Mouse (Mus musculus) limb, embryonic 14.5 days (tissue): Measurements from ENCODE around the gene Myf6. TPM values are rescaled to one million over a fixed set of nuclear protein-coding genes. Genes with fewer than 3 reads are reported as not detected.

Experiments used
- ATAC-seq: fragments of 200-750 bp; cut with Nextera tagmentation; 2 replicates; pipeline ENCODE4 v1.8.0; 2017; ENCODE audit warnings: low read depth, moderate number of reproducible peaks, moderate TSS enrichment; ENCODE audit not compliant: low FRiP score
- DNase-seq: peaks from one replicate; pipeline ENCODE4 v3.0.0-alpha.2; 2015; ENCODE audit warnings: low spot score
- H3K27ac ChIP-seq: fragments of 300-500 bp; sonication (generic); replicated peaks from 2 replicates; pipeline ENCODE4 v1.5.1; 2014; ENCODE audit warnings: low read depth, mild to moderate bottlenecking, low read length, moderate library complexity, mixed read lengths
- H3K27me3 ChIP-seq: fragments of 300-500 bp; sonication (generic); 2 replicates; pipeline ENCODE4 v1.6.1; 2014; ENCODE audit warnings: low read length, mixed read lengths; ENCODE audit not compliant: control insufficient read depth, insufficient read depth
- H3K36me3 ChIP-seq: fragments of 300-500 bp; sonication (generic); 2 replicates; pipeline ENCODE4 v1.6.1; 2014; ENCODE audit warnings: mild to moderate bottlenecking, low read length, moderate library complexity, mixed read lengths; ENCODE audit not compliant: control insufficient read depth, insufficient read depth
- H3K4me1 ChIP-seq: fragments of 300-500 bp; sonication (generic); 2 replicates; pipeline ENCODE4 v1.6.1; 2014; ENCODE audit warnings: antibody characterized with exemption, low read length, mixed read lengths; ENCODE audit not compliant: control insufficient read depth, insufficient read depth
- H3K4me2 ChIP-seq: fragments of 300-500 bp; sonication (generic); replicated peaks from 2 replicates; pipeline ENCODE4 v1.6.1; 2014; ENCODE audit warnings: low read depth, mild to moderate bottlenecking, low read length, moderate library complexity; ENCODE audit not compliant: severe bottlenecking
- H3K4me3 ChIP-seq: fragments of 300-500 bp; sonication (generic); replicated peaks from 2 replicates; pipeline ENCODE4 v1.5.1; 2014; ENCODE audit warnings: low read length
- H3K9ac ChIP-seq: fragments of 300-500 bp; sonication (generic); 2 replicates; pipeline ENCODE4 v1.6.1; 2014; ENCODE audit warnings: mild to moderate bottlenecking, low read depth, low read length, moderate library complexity; ENCODE audit not compliant: severe bottlenecking
- H3K9me3 ChIP-seq: fragments of 300-500 bp; sonication (generic); 2 replicates; pipeline ENCODE4 v1.6.1; 2016; ENCODE audit warnings: low read length; ENCODE audit not compliant: control insufficient read depth
- POLR2A ChIP-seq: fragments of 200-500 bp; IDR thresholded peaks from 2 replicates; pipeline ENCODE4 v1.8.0; 2012; ENCODE audit warnings: inconsistent platforms, mild to moderate bottlenecking, moderate library complexity, borderline replicate concordance; ENCODE audit not compliant: insufficient read depth, insufficient read length; ENCODE audit errors: extremely low read depth
- WGBS: fragments of 180-500 bp; shearing (Covaris S2); extraction: QIAGEN DNeasy Blood & Tissue Kit; methylation state at CpG from one replicate; pipeline ENCODE4 v1.1.7; 2014; 5-methylcytosine and 5-hydroxymethylcytosine counted together
- polyA plus RNA-seq, 2 experiments: library from polyadenylated mRNA; depleted of rRNA in 1 of 2; stranded (reverse) in 1 of 2; unstranded in 1 of 2; fragments of >200 nt; fragmentation: Nextera tagmentation in 1 of 2; extraction: Ambion mirVana in 1 of 2; gene quantifications; 2 replicates each; pipeline versions ENCODE4 v1.2.1 to v1.2.3; 2012 to 2014

Myf6 gene
- polyA plus RNA-seq, 2 experiments: 4.1 to 6.7 TPM

DNA sequence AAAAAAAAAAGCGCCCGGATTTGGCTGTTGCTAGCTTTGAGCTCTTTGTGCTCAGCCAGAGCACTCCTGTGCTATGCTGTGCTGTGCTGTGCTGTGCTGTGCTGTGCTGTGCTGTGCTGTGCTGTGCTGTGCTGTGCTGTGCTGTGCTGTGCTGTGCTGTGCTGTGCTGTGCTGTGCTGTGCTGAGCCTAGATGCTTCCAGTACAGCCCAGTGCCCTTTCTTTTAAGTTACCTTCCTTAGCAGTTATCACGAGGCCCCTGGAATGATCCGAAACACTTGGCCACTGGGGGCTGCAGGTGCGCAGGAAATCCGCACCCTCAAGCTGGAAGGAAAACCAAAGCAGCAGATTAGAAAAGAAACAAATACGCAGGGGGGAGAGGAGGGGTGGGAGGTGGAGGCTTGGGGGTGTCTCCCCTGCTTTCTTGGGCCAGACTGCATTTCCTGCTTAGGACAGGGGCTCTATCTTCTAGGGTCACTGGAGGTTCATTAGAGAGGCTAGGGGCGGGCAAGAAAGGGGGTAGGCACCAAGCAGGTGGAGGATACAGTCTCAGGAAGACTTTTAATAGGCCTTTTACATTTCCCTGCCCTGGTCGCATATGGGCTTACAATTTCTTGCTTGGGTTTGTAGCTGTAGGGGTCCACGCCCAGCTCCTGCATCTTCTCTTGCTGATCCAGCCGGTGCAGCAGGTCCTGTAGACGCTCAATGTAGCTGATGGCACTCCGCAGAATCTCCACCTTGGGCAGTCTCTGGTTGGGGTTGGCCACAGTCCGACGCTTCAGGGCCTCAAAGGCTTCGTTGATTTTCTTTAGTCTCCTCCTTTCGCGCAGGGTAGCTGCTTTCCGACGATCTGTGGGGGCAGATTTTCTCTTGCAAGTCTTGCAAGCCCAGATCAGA, 710 bp downstream of the Myf6 start:
- no peaks in the 10 kb centered on the region for H3K36me3 ChIP-seq
- H3K9ac ChIP-seq: peak overlapping the region; percentile 40; the same call in 1 of the 2 replicates
- no peaks in the 10 kb centered on the region for H3K9me3 ChIP-seq
- no peak overlapping the region for H3K27ac ChIP-seq
- 35% methylated on average over 20 of the region's 20 CpGs for WGBS
- no peak for TF ChIP-seq POLR2A
- H3K4me3 ChIP-seq: peak overlapping the region; percentile 31
- H3K4me2 ChIP-seq: peak overlapping the region; percentile 47
- ATAC-seq (peak; percentile 39; the same call in 1 of the 2 replicates), DNase-seq (no peak)
- H3K27me3 ChIP-seq: no peaks in the 10 kb centered on the region
- H3K4me1 ChIP-seq: peaks cover 7% of the 10 kb centered on the region; the same call in 1 of the 2 replicates

DNA sequence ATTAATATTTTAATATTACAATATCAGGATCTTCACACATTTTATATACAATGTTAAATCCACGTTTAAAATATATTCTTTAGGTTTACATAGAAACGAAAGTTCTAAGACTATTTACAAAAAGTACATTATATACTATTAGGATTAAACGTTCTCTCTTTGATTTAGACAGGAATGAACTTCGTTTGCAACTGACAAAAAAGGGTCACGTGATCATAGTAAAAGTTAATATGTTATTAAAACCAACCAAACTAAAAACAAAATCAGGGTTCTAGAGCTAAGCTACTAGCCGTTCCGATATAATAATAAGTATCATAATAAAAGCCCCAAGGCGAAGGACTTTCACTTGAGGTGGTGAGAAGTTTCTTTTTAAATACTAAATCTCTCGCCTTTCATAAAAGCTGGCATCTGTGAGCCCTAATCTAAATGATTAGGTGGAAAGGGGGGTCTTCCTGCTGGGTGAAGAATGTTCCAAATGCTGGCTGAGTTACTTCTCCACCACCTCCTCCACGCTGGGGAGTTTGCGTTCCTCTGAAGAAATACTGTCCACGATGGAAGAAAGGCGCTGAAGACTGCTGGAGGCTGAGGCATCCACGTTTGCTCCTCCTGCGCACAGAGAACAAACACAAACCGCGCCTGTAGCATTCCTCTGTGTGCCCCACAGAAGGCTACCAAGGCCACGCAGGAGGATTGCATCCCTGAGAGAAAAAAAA, 1.5 kb downstream of the Myf6 start:
- DNase-seq: no peak
- Histone ChIP-seq H3K9ac (peak overlapping the region; percentile 40; the same call in 1 of the 2 replicates), H3K4me3 (peak overlapping the region; percentile 31), H3K4me2 (peak overlapping the region; percentile 47), H3K27ac (no peak overlapping the region), H3K36me3 (no peaks in the 10 kb centered on the region), H3K27me3 (no peaks in the 10 kb centered on the region), H3K9me3 (no peaks in the 10 kb centered on the region), H3K4me1 (peaks cover 7% of the 10 kb centered on the region; the same call in 1 of the 2 replicates)
- no peak for ATAC-seq
- 27% methylated on average over 18 of the region's 18 CpGs for WGBS
- no peak for TF ChIP-seq POLR2A

DNA sequence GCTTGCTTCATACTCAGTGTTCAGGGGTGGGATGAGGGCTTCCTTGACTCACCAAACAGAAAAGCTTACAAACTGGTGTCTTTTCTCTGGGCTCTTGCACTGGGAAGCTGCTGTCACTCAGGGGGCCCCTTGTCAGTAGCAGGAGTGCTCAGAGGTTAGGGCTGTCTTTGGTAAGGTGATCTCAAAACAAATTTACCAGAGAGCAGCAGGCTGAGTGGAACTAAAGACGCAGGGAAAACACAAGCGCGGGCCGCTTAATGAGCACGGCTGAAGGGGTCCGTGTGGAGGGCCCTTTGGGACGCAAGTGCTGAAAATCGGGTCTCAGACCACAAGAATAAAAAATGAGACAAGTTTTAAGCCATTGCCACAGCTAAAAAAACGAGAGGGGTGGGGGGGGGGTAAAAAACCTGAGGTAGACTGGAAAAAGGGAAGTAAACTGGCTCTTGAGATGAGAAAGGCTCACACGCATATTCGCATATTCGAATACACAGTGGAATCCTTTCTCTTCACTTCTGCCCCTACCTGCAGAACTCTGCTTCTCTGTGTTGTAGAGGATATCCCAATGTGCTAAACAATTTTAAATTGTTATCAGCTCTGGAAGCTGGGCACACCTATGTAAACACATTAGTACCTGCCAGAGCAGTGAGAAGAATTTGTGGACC, 5.8 kb downstream of the Myf6 start:
- Histone ChIP-seq H3K9me3 (no peaks in the 10 kb centered on the region), H3K4me2 (peak overlapping the region; percentile 21; the same call in 1 of the 2 replicates), H3K36me3 (no peaks in the 10 kb centered on the region), H3K4me1 (peaks cover 5% of the 10 kb centered on the region; the same call in 1 of the 2 replicates), H3K27me3 (no peaks in the 10 kb centered on the region; the same call in 1 of the 2 replicates), H3K27ac (no peak overlapping the region), H3K4me3 (no peak overlapping the region), H3K9ac (no peak overlapping the region)
- ATAC-seq: no peak
- WGBS: 23% methylated on average over 12 of the region's 12 CpGs
- no peak for TF ChIP-seq POLR2A
- no peak for DNase-seq

DNA sequence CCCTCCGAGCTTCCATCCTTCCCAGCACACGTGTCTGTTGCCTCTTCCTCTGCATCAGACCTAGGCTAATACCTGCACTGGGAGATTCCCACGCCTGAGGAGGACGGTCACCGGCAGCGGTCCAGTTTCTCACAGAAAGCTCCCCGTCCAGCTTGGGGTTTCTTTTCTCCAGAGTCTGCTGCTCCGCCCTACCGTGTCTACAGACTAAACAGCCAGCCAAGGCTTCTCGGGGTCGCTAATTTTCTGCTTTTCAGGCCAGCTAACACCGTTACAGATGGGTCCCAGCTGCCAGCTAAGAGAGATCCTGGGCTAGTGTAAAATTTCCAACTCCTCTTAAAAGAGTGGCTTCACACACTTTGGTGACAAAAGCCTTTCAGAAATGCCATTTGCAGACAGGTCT, 7.8 kb downstream of the Myf6 start:
- no peaks in the 10 kb centered on the region; the same call in 1 of the 2 replicates for H3K27me3 ChIP-seq
- no peak for TF ChIP-seq POLR2A
- peaks cover under 1% of the 10 kb centered on the region; the same call in 1 of the 2 replicates for H3K4me1 ChIP-seq
- peak; percentile 22 for DNase-seq
- H3K27ac ChIP-seq: no peak overlapping the region
- H3K4me2 ChIP-seq: no peak overlapping the region
- 44% methylated on average over 12 of the region's 12 CpGs for WGBS
- H3K36me3 ChIP-seq: no peaks in the 10 kb centered on the region
- 0 out of 2 replicates have a peak overlapping the region, but pooled peaks have one; percentile 4 for H3K4me3 ChIP-seq
- no peak for ATAC-seq
- H3K9ac ChIP-seq: no peak overlapping the region
- H3K9me3 ChIP-seq: no peaks in the 10 kb centered on the region

DNA sequence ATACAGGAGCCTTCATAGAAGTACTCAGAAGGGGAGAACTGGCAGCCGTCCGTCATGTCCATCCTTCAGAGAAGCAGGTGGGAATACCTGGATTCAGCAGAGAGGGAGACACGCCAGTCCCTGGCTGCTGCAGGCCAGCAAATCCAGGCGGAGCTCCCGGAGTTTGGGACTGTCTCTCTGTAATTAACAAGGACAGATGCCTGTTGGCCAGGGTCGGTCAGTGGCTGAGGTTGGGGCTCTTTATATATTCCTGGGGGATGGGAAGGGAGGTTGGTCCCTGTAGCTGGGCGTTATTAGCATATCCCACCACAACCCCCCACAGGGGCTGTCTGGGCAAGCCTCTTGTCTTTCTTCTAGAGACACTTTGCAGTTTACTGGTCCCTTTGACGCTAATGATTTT, 8.7 kb downstream of the Myf6 start, which contains the start of gene Myf5:
Myf5 (minus strand) TSS at position 265 of the 400 bp plus-strand sequence.
- no peak within 1 kb of the TSS for H3K4me2 ChIP-seq
- DNase-seq: peak; percentile 24
- H3K27me3 ChIP-seq: no peaks in the 10 kb centered on the region; the same call in 1 of the 2 replicates
- peak; percentile 64 for ATAC-seq
- WGBS: 35% methylated on average over 8 of the region's 8 CpGs
- no peaks in the 10 kb centered on the region for H3K9me3 ChIP-seq
- no peak for TF ChIP-seq POLR2A
- no peaks in the 10 kb centered on the region for H3K4me1 ChIP-seq
- peak within 1 kb of the TSS; percentile 29; the same call in 1 of the 2 replicates for H3K9ac ChIP-seq
- H3K36me3 ChIP-seq: no peaks in the 10 kb centered on the region
- no peak within 1 kb of the TSS for H3K27ac ChIP-seq
- peak within 1 kb of the TSS; percentile 4 for H3K4me3 ChIP-seq
